Mouse (Mus musculus) embryonic facial prominence, embryonic 12.5 days (tissue): ENCODE results near the gene Mipep. TPM values are rescaled to one million over a fixed set of nuclear protein-coding genes. Genes with fewer than 3 reads are reported as not detected.

Source experiments
- ATAC-seq: fragments of 200-750 bp; cut with Nextera tagmentation; 2 replicates; pipeline ENCODE4 v1.8.0; 2017; ENCODE audit not compliant: insufficient number of reproducible peaks, insufficient read depth, low FRiP score, low TSS enrichment
- H3K27ac ChIP-seq: fragments of 300-500 bp; sonication (generic); 2 replicates; pipeline ENCODE4 v1.5.1; 2016; ENCODE audit warnings: mild to moderate bottlenecking
- H3K27me3 ChIP-seq: fragments of 300-500 bp; sonication (generic); 2 replicates; pipeline ENCODE4 v1.6.1; 2016; ENCODE audit warnings: mild to moderate bottlenecking, moderate library complexity
- H3K36me3 ChIP-seq: fragments of 300-500 bp; sonication (generic); 2 replicates; pipeline ENCODE4 v1.6.1; 2016; ENCODE audit warnings: mild to moderate bottlenecking
- H3K4me1 ChIP-seq: fragments of 300-500 bp; sonication (generic); 2 replicates; pipeline ENCODE4 v1.6.1; 2016
- H3K4me2 ChIP-seq: fragments of 300-500 bp; sonication (generic); replicated peaks from 2 replicates; pipeline ENCODE4 v1.6.1; 2016; ENCODE audit warnings: mild to moderate bottlenecking, moderate library complexity
- H3K4me3 ChIP-seq: fragments of 300-500 bp; sonication (generic); 2 replicates; pipeline ENCODE4 v1.5.1; 2016; ENCODE audit warnings: mild to moderate bottlenecking
- H3K9ac ChIP-seq: fragments of 300-500 bp; sonication (generic); 2 replicates; pipeline ENCODE4 v1.6.1; 2016; ENCODE audit warnings: mild to moderate bottlenecking, moderate library complexity
- H3K9me3 ChIP-seq: fragments of 300-500 bp; sonication (generic); 2 replicates; pipeline ENCODE4 v1.6.1; 2016; ENCODE audit warnings: mild to moderate bottlenecking, moderate library complexity
- WGBS: fragments of 180-500 bp; shearing (Covaris S2); methylation state at CpG from one replicate; pipeline ENCODE4 v1.1.7; 2016; 5-methylcytosine and 5-hydroxymethylcytosine counted together
- polyA plus RNA-seq: library from polyadenylated mRNA; unstranded; fragments of >200 nt; fragmentation: Nextera tagmentation; extraction: Ambion mirVana; gene quantifications from 2 replicates; pipeline ENCODE4 v1.2.1, GENCODE M21; 2016

The Mipep gene
- 23.7 and 25.1 TPM in 2 replicates for polyA plus RNA-seq

DNA sequence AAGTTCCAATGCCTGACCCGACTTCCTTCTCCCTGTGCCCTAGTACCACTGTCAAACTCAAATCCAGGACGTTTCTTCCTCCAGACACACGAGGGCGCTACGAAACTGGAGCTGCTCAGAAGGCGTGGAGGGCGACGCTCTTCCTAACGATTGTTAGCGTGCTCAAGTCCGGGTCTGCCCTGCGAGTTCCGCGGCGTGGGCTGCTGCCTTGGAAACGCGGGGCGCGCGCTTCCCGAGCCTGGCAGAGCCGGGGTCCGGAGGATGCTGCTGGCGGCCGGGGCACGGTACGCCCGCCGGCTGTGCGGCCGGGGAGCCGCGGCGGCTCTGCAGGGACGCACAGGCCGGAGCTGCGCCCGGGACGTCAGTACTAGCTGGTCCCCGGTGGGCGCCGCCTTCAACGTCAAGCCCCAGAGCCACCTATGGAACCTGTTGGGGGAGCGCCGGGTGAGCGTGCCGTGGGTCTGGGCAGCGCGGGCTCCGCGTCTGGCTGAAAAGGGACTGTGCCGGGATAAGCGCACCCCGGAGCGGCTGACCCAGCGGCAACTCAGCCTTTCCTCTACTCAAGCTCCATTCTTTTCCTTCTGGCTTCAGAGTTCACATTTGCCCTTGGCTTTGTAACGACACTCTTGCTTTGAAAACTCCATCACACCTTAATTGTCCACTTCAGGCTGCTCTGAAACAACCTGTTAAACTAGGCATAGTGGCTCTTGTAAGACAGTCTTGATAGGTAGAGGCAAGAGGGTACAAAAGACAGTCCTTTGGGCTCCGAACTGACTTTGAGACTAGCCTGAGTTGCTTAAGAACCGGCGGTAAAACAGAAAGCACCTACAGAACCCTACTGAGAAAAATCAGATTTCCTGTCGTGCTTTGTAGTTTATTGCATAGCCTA is at the start of gene Mipep:
Mipep (plus strand) TSS at position 147 of the 889 bp plus-strand sequence.
- Histone ChIP-seq H3K9me3 (no peaks in the 10 kb centered on the region), H3K27me3 (peaks cover 8% of the 10 kb centered on the region; the same call in 1 of the 2 replicates), H3K4me3 (peak within 1 kb of the TSS; percentile 77), H3K4me2 (peak within 1 kb of the TSS; percentile 68), H3K9ac (peak within 1 kb of the TSS; percentile 76), H3K4me1 (0 out of 2 replicates have a peak, but pooled peaks cover 8% of the 10 kb centered on the region), H3K36me3 (peaks cover 13% of the 10 kb centered on the region; the same call in 1 of the 2 replicates), H3K27ac (peak within 1 kb of the TSS; percentile 32; the same call in 1 of the 2 replicates)
- peak; percentile 89 for ATAC-seq
- WGBS: under 1% methylated on average over 61 of the region's 61 CpGs

DNA sequence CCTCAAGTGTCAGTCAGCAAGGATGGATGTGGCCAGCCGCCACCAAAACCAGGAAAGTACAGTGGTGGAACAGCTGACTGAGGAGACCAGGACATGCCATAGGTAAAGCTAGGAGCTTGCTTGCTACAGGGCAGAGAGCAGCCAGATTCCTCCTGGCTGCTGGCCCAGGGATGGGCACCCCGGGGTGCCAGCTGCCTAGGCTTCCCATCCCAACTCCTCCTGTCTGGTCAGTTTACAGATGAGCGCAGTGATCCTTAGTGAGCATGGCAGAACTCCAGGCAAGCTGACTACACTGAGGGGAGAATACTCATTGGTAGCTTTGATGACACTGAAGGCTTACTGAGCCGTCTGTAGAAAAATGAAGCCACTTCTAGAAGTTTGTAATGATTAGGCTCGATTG is 49.2 kb upstream of the Mipep start:
- Histone ChIP-seq H3K36me3 (no peaks in the 10 kb centered on the region), H3K9me3 (no peaks in the 10 kb centered on the region), H3K9ac (no peak overlapping the region), H3K4me1 (peaks cover 58% of the 10 kb centered on the region), H3K27me3 (no peaks in the 10 kb centered on the region), H3K4me2 (no peak overlapping the region), H3K4me3 (no peak overlapping the region), H3K27ac (no peak overlapping the region)
- WGBS: 64% methylated on average over 5 of the region's 5 CpGs
- ATAC-seq: no peak

DNA sequence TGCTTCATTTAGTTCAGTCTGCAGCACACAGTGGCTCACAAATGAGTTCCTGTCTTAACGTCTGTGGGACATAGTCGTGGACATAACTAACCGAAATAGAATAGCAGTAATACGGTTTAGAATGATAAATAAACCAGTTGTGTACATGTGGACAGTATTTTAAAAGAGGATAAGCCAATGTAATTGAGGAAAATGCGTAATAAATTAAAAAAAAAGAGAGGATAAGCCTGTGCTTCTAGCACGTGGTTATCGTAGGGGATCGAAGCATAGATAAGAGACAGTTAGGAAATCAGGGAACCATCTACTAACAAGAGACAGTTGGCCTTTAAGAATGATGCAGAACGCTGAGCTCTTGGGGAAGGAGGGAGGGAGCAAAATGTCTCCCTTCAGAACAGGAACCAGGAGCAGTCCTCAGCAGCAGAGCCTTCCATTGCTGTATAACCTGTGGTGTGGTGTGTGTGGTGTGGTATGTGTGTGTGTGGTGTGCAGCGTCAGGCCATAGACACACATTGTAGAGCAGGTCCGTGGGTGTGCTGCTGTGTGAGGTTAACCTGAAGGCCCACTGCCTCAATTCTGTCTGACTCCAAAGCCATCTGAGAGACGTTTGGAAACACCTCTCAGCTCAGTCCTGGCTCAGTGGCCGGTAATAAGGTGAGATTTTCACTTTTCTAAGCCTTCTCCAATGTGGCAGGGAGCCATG is 48.4 kb upstream of the Mipep start:
- Histone ChIP-seq H3K9ac (no peak overlapping the region), H3K9me3 (no peaks in the 10 kb centered on the region), H3K27ac (peak overlapping the region; percentile 84), H3K4me3 (no peak overlapping the region), H3K27me3 (no peaks in the 10 kb centered on the region), H3K36me3 (no peaks in the 10 kb centered on the region), H3K4me1 (peaks cover 58% of the 10 kb centered on the region), H3K4me2 (no peak overlapping the region)
- 57% methylated on average over 13 of the region's 13 CpGs for WGBS
- ATAC-seq: no peak

DNA sequence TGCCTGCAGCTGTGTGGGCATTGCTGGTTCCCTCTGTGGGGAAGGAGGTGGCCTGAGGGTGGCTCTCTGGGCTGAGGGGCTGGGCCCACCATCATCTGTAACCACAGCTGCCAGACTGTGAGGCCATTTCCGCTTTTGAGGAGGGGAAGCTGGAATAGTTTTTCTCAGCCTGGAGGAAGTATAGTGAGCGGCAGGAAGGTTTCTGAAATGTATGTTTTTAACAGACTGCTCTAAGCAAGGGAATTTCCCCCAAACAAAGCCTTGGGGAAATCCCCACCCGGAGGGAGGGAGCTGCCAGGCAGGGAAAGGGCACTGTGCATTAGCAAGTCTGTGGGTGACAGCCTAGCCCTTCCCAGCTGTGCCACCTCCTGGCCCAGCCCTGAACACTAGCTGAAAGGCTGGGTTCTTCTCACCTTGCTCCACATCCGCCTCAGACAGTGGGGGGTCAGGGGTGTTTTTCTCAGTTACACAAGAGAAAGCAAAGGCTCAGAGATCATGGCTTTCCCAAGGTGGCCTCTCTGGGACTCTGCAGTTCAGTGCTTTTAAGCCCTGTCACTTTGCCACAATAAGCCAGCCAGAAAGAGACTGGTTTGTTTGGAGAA is 47.7 kb upstream of the Mipep start:
- no peaks in the 10 kb centered on the region for H3K36me3 ChIP-seq
- H3K27ac ChIP-seq: peak overlapping the region; percentile 84
- no peaks in the 10 kb centered on the region for H3K9me3 ChIP-seq
- H3K4me2 ChIP-seq: no peak overlapping the region
- H3K4me1 ChIP-seq: peaks cover 62% of the 10 kb centered on the region
- no peaks in the 10 kb centered on the region for H3K27me3 ChIP-seq
- H3K4me3 ChIP-seq: no peak overlapping the region
- 0 out of 2 replicates have a peak, but pooled peaks have one; percentile 38 for ATAC-seq
- WGBS: 7% methylated on average over 4 of the region's 4 CpGs
- no peak overlapping the region for H3K9ac ChIP-seq

DNA sequence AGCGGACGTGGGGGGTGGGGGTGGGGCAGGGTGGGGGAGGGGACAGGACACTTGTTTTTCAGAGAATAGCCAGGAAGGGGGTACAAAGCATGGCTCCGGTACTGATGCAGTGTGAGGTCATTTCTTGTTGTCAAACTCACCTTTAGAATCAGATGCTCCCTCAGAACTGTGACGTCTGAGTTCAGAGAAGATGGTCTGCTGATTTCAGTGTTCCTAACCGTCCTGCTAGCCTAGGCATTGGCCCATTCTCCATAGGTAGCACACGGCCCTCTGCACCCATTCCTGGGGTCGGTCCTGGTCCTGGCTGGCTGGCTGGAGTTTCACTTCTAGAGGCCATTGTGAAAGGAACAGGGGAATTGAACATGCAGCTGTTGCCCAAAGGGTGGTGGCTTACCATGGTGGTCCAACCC is 47.2 kb upstream of the Mipep start:
- Histone ChIP-seq H3K36me3 (no peaks in the 10 kb centered on the region), H3K9ac (no peak overlapping the region), H3K4me1 (peaks cover 63% of the 10 kb centered on the region), H3K4me2 (no peak overlapping the region), H3K4me3 (no peak overlapping the region), H3K27ac (peak overlapping the region; percentile 84), H3K27me3 (no peaks in the 10 kb centered on the region), H3K9me3 (no peaks in the 10 kb centered on the region)
- 23% methylated on average over 7 of the region's 7 CpGs for WGBS
- ATAC-seq: no peak

DNA sequence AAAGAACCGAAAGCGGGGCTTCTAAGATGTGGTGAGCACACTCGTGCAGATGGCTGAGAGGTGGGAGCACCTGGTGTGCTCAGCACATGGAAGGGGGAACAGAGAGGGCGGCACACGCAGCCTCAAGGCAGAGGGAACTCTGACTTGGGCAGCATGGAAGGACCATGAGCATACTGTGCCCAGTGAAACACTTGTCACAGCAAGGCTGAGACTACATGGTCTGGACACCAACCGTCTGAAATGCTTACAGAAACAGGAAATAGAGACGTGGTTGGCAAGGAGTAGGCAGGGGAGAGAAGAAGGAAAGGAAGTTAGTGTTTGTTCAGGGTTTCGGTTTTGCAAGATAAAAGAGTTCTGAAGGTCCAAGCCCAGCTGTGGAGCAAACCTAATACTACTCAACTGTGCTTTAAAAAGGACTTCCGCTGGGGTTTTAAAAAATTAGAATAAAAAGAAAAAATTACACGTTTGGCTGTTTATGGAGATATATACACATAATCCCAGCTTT is 45.9 kb upstream of the Mipep start:
- Histone ChIP-seq H3K36me3 (no peaks in the 10 kb centered on the region), H3K4me2 (no peak overlapping the region), H3K9ac (no peak overlapping the region), H3K9me3 (no peaks in the 10 kb centered on the region), H3K27ac (peak overlapping the region; percentile 65), H3K27me3 (no peaks in the 10 kb centered on the region), H3K4me1 (peaks cover 53% of the 10 kb centered on the region), H3K4me3 (no peak overlapping the region)
- ATAC-seq: no peak
- WGBS: 61% methylated on average over 10 of the region's 10 CpGs

DNA sequence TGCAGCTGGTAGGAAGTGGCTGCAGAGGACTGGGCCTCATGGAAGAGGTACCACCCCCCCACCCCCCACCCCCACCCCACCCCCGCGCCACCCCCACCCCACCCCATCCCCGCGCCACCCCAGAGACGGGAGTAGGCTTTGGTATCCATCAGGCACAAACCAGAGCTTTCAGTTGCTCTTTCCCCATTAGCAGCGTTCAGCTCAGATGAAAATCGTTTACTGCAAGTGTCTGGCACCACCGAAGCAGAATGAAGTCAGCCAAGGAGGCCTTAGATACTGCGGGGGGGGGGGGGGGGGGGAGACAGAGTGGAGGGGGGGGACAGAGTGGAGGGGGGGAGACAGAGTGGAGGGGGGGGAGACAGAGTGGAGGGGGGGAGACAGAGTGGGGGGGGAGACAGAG is 45.2 kb upstream of the Mipep start:
- ATAC-seq: no peak
- Histone ChIP-seq H3K27ac (peak overlapping the region; percentile 65; the same call in 1 of the 2 replicates), H3K9ac (no peak overlapping the region), H3K4me3 (no peak overlapping the region), H3K36me3 (no peaks in the 10 kb centered on the region), H3K4me1 (peaks cover 47% of the 10 kb centered on the region), H3K27me3 (no peaks in the 10 kb centered on the region), H3K9me3 (no peaks in the 10 kb centered on the region), H3K4me2 (no peak overlapping the region)
- WGBS: 11% methylated on average over 6 of the region's 9 CpGs

DNA sequence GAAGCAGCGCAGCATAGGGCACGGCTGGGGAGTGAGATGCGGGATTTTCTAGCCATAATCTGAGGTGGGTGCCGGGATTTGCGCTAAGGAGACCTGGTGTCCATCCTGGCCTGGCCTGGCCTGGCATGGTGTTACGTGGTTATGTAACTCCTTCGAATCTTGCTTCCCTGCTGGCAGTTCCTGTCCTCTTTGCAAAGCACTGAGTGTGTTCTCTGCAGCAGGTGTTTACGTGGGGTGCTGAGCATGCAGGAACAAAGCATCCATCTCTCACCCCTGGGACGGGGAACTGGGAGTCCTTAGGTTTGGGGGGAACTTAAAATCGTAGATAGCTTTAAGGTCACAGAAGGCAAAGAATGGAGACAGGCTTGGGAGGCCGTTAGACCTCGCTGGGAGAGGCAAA is 44.8 kb upstream of the Mipep start:
- Histone ChIP-seq H3K4me3 (no peak overlapping the region), H3K9me3 (no peaks in the 10 kb centered on the region), H3K36me3 (no peaks in the 10 kb centered on the region), H3K4me1 (peaks cover 47% of the 10 kb centered on the region), H3K4me2 (no peak overlapping the region), H3K27me3 (no peaks in the 10 kb centered on the region), H3K9ac (no peak overlapping the region), H3K27ac (peak overlapping the region; percentile 65)
- no peak for ATAC-seq
- WGBS: 75% methylated on average over 12 of the region's 12 CpGs

DNA sequence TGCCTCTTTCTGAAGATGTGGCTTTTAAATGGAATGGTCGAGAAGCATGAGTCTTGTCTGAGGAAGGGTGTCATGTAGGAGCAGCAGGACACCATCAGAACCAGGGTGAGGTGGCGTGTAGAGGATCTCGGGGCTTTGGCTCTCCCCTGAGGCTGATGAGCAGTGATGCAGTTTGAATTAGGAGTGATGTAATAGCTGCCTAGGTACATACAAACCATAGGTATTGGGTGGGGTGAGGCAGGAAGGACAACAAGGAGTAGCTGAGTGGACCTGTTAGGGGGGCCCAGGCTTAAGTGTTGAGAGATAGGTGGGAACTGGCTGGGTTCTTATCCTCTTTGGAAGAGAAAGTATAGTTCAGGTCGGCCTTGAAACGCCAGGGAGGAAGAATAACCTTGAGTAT is 43.9 kb upstream of the Mipep start:
- no peaks in the 10 kb centered on the region for H3K36me3 ChIP-seq
- 84% methylated on average over 5 of the region's 5 CpGs for WGBS
- H3K27me3 ChIP-seq: no peaks in the 10 kb centered on the region
- H3K4me3 ChIP-seq: no peak overlapping the region
- no peak overlapping the region for H3K4me2 ChIP-seq
- no peak for ATAC-seq
- no peak overlapping the region for H3K27ac ChIP-seq
- H3K9ac ChIP-seq: no peak overlapping the region
- H3K9me3 ChIP-seq: no peaks in the 10 kb centered on the region
- H3K4me1 ChIP-seq: peaks cover 44% of the 10 kb centered on the region

DNA sequence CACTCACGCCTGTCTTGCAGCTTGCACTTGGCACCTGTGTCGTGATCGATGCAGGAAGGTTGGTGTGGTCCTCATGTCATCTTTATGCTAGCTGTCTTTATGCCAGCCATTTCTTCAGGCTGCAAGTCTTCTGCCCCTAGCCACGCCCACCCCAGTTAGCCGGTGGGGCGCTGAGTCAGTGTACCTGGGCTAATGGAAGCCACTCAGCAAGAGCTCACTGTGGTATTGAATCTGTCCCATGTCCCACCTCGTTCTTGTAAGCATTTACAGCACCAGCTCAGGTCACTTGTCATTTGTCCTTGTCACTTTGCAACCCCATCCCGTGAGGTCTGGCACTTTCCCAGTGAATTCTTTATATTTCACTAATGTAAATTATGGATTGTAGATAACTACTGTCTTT is 43.3 kb upstream of the Mipep start:
- Histone ChIP-seq H3K27me3 (no peaks in the 10 kb centered on the region), H3K36me3 (peaks cover 5% of the 10 kb centered on the region; the same call in 1 of the 2 replicates), H3K9me3 (no peaks in the 10 kb centered on the region), H3K27ac (peak overlapping the region; percentile 54; the same call in 1 of the 2 replicates), H3K4me2 (no peak overlapping the region), H3K9ac (no peak overlapping the region), H3K4me1 (peaks cover 40% of the 10 kb centered on the region), H3K4me3 (no peak overlapping the region)
- 70% methylated on average over 8 of the region's 8 CpGs for WGBS
- no peak for ATAC-seq

DNA sequence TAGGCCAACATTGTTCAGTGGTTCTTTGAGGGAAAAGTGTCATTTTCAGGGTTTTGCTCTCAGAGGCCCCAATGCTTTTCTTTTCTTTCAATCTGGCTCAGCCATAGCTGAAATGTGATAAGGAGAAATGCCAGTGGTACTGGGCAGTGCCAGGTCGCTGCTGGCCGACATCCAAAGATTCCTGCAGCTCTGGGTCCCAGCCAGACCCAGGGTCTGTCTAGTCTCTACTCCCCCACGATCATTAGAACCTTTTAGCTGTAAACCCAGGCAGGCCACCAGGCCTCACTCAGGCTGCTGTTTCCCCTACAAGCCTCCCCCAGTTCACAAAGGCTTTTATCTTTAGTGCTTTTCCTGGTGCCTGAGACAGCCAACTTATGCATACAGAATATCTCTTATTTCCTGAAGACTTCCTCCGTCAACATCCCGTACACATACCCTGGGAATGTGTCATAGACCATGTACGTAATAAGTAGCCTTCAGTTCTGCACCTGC is 42.8 kb upstream of the Mipep start:
- Histone ChIP-seq H3K9me3 (no peaks in the 10 kb centered on the region), H3K4me2 (no peak overlapping the region), H3K4me1 (peaks cover 34% of the 10 kb centered on the region), H3K27ac (peak overlapping the region; percentile 54), H3K36me3 (peaks cover 10% of the 10 kb centered on the region; the same call in 1 of the 2 replicates), H3K4me3 (no peak overlapping the region), H3K9ac (no peak overlapping the region), H3K27me3 (no peaks in the 10 kb centered on the region)
- WGBS: 78% methylated on average over 6 of the region's 6 CpGs
- no peak for ATAC-seq
